Mouse (Mus musculus) midbrain, embryonic 13.5 days (tissue): ENCODE data around the gene Polr2e. TPM values are rescaled to one million over a fixed set of nuclear protein-coding genes. Genes with fewer than 3 reads are reported as not detected.
"Not testable (repeated sequence)": the region's sequence is repeated elsewhere in the genome, so short reads cannot be mapped to it uniquely, and the experiment has no call there.

ENCODE experiments used
- ATAC-seq: fragments of 200-750 bp; cut with Nextera tagmentation; 2 replicates; pipeline ENCODE4 v1.8.0; 2017; ENCODE audit warnings: mild to moderate bottlenecking, moderate TSS enrichment, moderate library complexity
- H3K27ac ChIP-seq: fragments of 300-500 bp; sonication (generic); 2 replicates; pipeline ENCODE4 v1.5.1; 2015; ENCODE audit warnings: inconsistent platforms, mild to moderate bottlenecking, moderate library complexity
- H3K27me3 ChIP-seq: fragments of 300-500 bp; sonication (generic); 2 replicates; pipeline ENCODE4 v1.6.1; 2015; ENCODE audit warnings: mild to moderate bottlenecking, inconsistent platforms
- H3K36me3 ChIP-seq: fragments of 300-500 bp; sonication (generic); 2 replicates; pipeline ENCODE4 v1.6.1; 2015; ENCODE audit warnings: mild to moderate bottlenecking, inconsistent platforms
- H3K4me1 ChIP-seq: fragments of 300-500 bp; sonication (generic); replicated peaks from 2 replicates; pipeline ENCODE4 v1.6.1; 2015; ENCODE audit warnings: inconsistent platforms
- H3K4me2 ChIP-seq: fragments of 300-500 bp; sonication (generic); replicated peaks from 2 replicates; pipeline ENCODE4 v1.6.1; 2015; ENCODE audit warnings: moderate library complexity, mild to moderate bottlenecking, inconsistent platforms
- H3K4me3 ChIP-seq: fragments of 300-500 bp; sonication (generic); replicated peaks from 2 replicates; pipeline ENCODE4 v1.5.1; 2015; ENCODE audit warnings: mild to moderate bottlenecking, inconsistent platforms
- H3K9ac ChIP-seq: fragments of 300-500 bp; sonication (generic); replicated peaks from 2 replicates; pipeline ENCODE4 v1.6.1; 2015; ENCODE audit warnings: mild to moderate bottlenecking, inconsistent platforms
- H3K9me3 ChIP-seq: fragments of 300-500 bp; sonication (generic); 2 replicates; pipeline ENCODE4 v1.6.1; 2016; ENCODE audit warnings: mild to moderate bottlenecking, inconsistent platforms
- WGBS: fragments of 180-500 bp; shearing (Covaris S2); methylation state at CpG from one replicate; pipeline ENCODE4 v1.1.7; 2015; 5-methylcytosine and 5-hydroxymethylcytosine counted together
- polyA plus RNA-seq: library from polyadenylated mRNA; unstranded; fragments of >200 nt; fragmentation: Nextera tagmentation; extraction: Ambion mirVana; gene quantifications from 2 replicates; pipeline ENCODE4 v1.2.1, GENCODE M21; 2015

The Polr2e gene
- polyA plus RNA-seq, 1 experiment from 2014 or later: 174 TPM

- Histone ChIP-seq H3K9ac (peak overlapping the region; percentile 95), H3K4me2 (peak overlapping the region; percentile 74), H3K4me3 (peak overlapping the region; percentile 88), H3K4me1 (peaks cover 39% of the 10 kb centered on the region), H3K9me3 (no peaks in the 10 kb centered on the region), H3K27me3 (no peaks in the 10 kb centered on the region), H3K36me3 (peaks cover 47% of the 10 kb centered on the region), H3K27ac (0 out of 2 replicates have a peak overlapping the region, but pooled peaks have one; percentile 3)
- no peak for ATAC-seq
- 83% methylated on average over 5 of the region's 5 CpGs for WGBS
Measured at GRCm38 (mm10) chr10:80055364-80055763, 15.8 kb upstream of the Polr2e start.

- peaks cover 43% of the 10 kb centered on the region for H3K36me3 ChIP-seq
- peak overlapping the region; percentile 95 for H3K9ac ChIP-seq
- peaks cover 42% of the 10 kb centered on the region for H3K4me1 ChIP-seq
- WGBS: 12% methylated on average over 3 of the region's 3 CpGs
- H3K27me3 ChIP-seq, ATAC-seq, H3K9me3 ChIP-seq: not testable (repeated sequence)
- H3K27ac ChIP-seq: 0 out of 2 replicates have a peak overlapping the region, but pooled peaks have one; percentile 98
- H3K4me2 ChIP-seq: peak overlapping the region; percentile 74
- peak overlapping the region; percentile 88 for H3K4me3 ChIP-seq
Measured at GRCm38 (mm10) chr10:80054911-80055310, 15.3 kb upstream of the Polr2e start.

- 2% methylated on average over 67 of the region's 77 CpGs for WGBS
- Histone ChIP-seq H3K4me3 (peak overlapping the region; percentile 88), H3K4me1 (peaks cover 42% of the 10 kb centered on the region), H3K9me3 (no peaks in the 10 kb centered on the region), H3K27ac (peak overlapping the region; percentile 98), H3K4me2 (peak overlapping the region; percentile 74), H3K9ac (peak overlapping the region; percentile 95), H3K36me3 (peaks cover 35% of the 10 kb centered on the region), H3K27me3 (no peaks in the 10 kb centered on the region)
- ATAC-seq: peak; percentile 68
Measured at GRCm38 (mm10) chr10:80053831-80054815, 14.5 kb upstream of the Polr2e start.

GRCm38 (mm10) chr10:80053259-80053780 is 13.7 kb upstream of the Polr2e start:
- H3K9me3 ChIP-seq: no peaks in the 10 kb centered on the region
- H3K4me2 ChIP-seq: peak overlapping the region; percentile 74
- under 1% methylated on average over 47 of the region's 47 CpGs for WGBS
- peak; percentile 98 for ATAC-seq
- H3K36me3 ChIP-seq: peaks cover 29% of the 10 kb centered on the region
- H3K4me1 ChIP-seq: peaks cover 48% of the 10 kb centered on the region
- H3K27me3 ChIP-seq: no peaks in the 10 kb centered on the region
- H3K4me3 ChIP-seq: peak overlapping the region; percentile 88
- H3K27ac ChIP-seq: peak overlapping the region; percentile 98
- peak overlapping the region; percentile 95 for H3K9ac ChIP-seq

GRCm38 (mm10) chr10:80052374-80052764 is 12.8 kb upstream of the Polr2e start:
- ATAC-seq: no peak
- Histone ChIP-seq H3K27me3 (no peaks in the 10 kb centered on the region), H3K9ac (0 out of 2 replicates have a peak overlapping the region, but pooled peaks have one; percentile 20), H3K4me3 (no peak overlapping the region), H3K9me3 (no peaks in the 10 kb centered on the region), H3K4me1 (peaks cover 55% of the 10 kb centered on the region), H3K4me2 (no peak overlapping the region), H3K36me3 (peaks cover 19% of the 10 kb centered on the region), H3K27ac (no peak overlapping the region)
- 85% methylated on average over 5 of the region's 5 CpGs for WGBS

GRCm38 (mm10) chr10:80051618-80052373 is 12.2 kb upstream of the Polr2e start:
- WGBS: 15% methylated on average over 14 of the region's 14 CpGs
- Histone ChIP-seq H3K4me3 (no peak overlapping the region), H3K9ac (0 out of 2 replicates have a peak overlapping the region, but pooled peaks have one; percentile 20), H3K4me2 (no peak overlapping the region), H3K4me1 (peaks cover 55% of the 10 kb centered on the region), H3K27me3 (no peaks in the 10 kb centered on the region), H3K27ac (peak overlapping the region; percentile 45; the same call in 1 of the 2 replicates), H3K36me3 (peaks cover 13% of the 10 kb centered on the region), H3K9me3 (no peaks in the 10 kb centered on the region)
- no peak for ATAC-seq

GRCm38 (mm10) chr10:80050885-80051617 is 11.5 kb upstream of the Polr2e start:
- ATAC-seq: no peak
- 0 out of 2 replicates have a peak overlapping the region, but pooled peaks have one; percentile 23 for H3K9ac ChIP-seq
- H3K4me2 ChIP-seq: no peak overlapping the region
- peaks cover 6% of the 10 kb centered on the region for H3K36me3 ChIP-seq
- H3K27ac ChIP-seq: peak overlapping the region; percentile 45; the same call in 1 of the 2 replicates
- 9% methylated on average over 15 of the region's 15 CpGs for WGBS
- no peak overlapping the region for H3K4me3 ChIP-seq
- H3K9me3 ChIP-seq: no peaks in the 10 kb centered on the region
- H3K27me3 ChIP-seq: no peaks in the 10 kb centered on the region
- peaks cover 53% of the 10 kb centered on the region for H3K4me1 ChIP-seq

GRCm38 (mm10) chr10:80050244-80050643 is 10.6 kb upstream of the Polr2e start:
- peaks cover 46% of the 10 kb centered on the region for H3K4me1 ChIP-seq
- H3K4me3 ChIP-seq: no peak overlapping the region
- H3K4me2 ChIP-seq: no peak overlapping the region
- ATAC-seq: no peak
- H3K9me3 ChIP-seq: no peaks in the 10 kb centered on the region
- 0 out of 2 replicates have a peak overlapping the region, but pooled peaks have one; percentile 23 for H3K9ac ChIP-seq
- 15% methylated on average over 6 of the region's 6 CpGs for WGBS
- no peaks in the 10 kb centered on the region for H3K36me3 ChIP-seq
- no peaks in the 10 kb centered on the region for H3K27me3 ChIP-seq
- H3K27ac ChIP-seq: no peak overlapping the region; the same call in 1 of the 2 replicates

- Histone ChIP-seq H3K4me2 (no peak overlapping the region), H3K27me3 (no peaks in the 10 kb centered on the region), H3K27ac (peak overlapping the region; percentile 15; the same call in 1 of the 2 replicates), H3K9ac (no peak overlapping the region), H3K4me1 (peaks cover 35% of the 10 kb centered on the region), H3K36me3 (no peaks in the 10 kb centered on the region), H3K4me3 (no peak overlapping the region), H3K9me3 (no peaks in the 10 kb centered on the region)
- ATAC-seq: no peak
- 68% methylated on average over 3 of the region's 3 CpGs for WGBS
Measured at GRCm38 (mm10) chr10:80048834-80049233, 9.2 kb upstream of the Polr2e start.

GRCm38 (mm10) chr10:80048396-80048795 is 8.8 kb upstream of the Polr2e start:
- Histone ChIP-seq H3K27me3 (no peaks in the 10 kb centered on the region), H3K4me2 (no peak overlapping the region), H3K9ac (no peak overlapping the region), H3K4me1 (peaks cover 35% of the 10 kb centered on the region), H3K27ac (peak overlapping the region; percentile 15; the same call in 1 of the 2 replicates), H3K9me3 (no peaks in the 10 kb centered on the region), H3K36me3 (no peaks in the 10 kb centered on the region), H3K4me3 (no peak overlapping the region)
- 8% methylated on average over 5 of the region's 5 CpGs for WGBS
- no peak for ATAC-seq

GRCm38 (mm10) chr10:80047041-80047565 is 7.5 kb upstream of the Polr2e start, which contains the start of gene Gpx4:
Gene Gpx4 (plus strand): TSS chr10:80047166.
- Histone ChIP-seq H3K9me3 (no peaks in the 10 kb centered on the region), H3K36me3 (no peaks in the 10 kb centered on the region), H3K4me1 (peaks cover 30% of the 10 kb centered on the region), H3K27ac (0 out of 2 replicates have a peak within 1 kb of the TSS, but pooled peaks have one; percentile 15), H3K9ac (peak within 1 kb of the TSS; percentile 32; the same call in 1 of the 2 replicates), H3K27me3 (no peaks in the 10 kb centered on the region), H3K4me2 (no peak within 1 kb of the TSS), H3K4me3 (no peak within 1 kb of the TSS)
- ATAC-seq: no peak
- WGBS: 42% methylated on average over 9 of the region's 9 CpGs
